Mouse (Mus musculus) CH12.LX (cell line): Measurements from ENCODE around the gene Polr2a.

Experiments
- POLR2A ChIP-seq: IDR thresholded peaks from 2 replicates; pipeline ENCODE4 v1.6.1; 2011; ENCODE audit warnings: low read depth, mild to moderate bottlenecking, improper control_type of control experiment, low read length
- UBTF ChIP-seq: IDR thresholded peaks from 2 replicates; pipeline ENCODE4 v1.6.1; 2012; ENCODE audit warnings: low read depth, mild to moderate bottlenecking, inconsistent platforms, low read length, improper control_type of control experiment, moderate library complexity

- TF ChIP-seq UBTF = no peak
- TF ChIP-seq POLR2A = no peak
Observed at GRCm38 (mm10) chr11:69685526-69686148, 72.8 kb downstream of the Polr2a start, which contains the start of gene Tnfsf13.
